Comparison of ENCODE assay signal across 8 mouse cellular contexts in the genomic region with DNA sequence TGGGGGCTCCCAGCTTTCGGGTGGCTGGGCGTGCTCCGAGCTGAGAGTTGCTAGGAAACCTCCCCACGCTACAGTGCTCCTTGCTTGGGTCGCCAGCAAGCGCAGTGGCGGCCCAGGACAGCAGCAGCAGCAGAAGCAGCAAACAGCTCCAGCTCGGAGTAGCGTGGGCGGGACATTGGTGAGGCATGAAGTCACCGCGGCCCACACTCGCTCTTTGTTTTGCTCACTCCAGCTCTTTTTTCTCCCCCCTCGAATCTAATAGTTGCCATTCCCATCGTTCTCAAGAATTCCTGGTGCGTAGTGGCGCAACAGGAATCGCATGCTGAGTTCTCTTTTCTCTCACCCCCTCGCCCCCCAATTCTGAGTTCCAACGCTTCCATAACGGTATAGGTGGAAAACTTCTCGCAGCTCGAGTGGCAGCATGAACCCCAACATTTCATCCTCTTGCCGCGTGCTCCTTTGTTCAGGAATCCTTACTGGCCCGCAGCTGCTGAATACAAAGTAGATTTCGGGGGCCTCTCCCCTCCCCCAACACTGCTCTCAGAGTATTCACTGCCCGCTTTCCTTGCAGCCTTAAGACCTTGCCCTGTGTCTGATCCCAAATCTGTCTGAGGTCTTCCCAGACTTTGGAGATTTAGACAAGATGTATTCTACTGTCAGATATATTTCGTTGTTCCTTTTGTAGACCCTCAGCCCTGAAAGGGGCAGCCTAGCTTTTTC. TPM values are rescaled to one million over a fixed set of nuclear protein-coding genes. Genes with fewer than 3 reads are reported as not detected.
DNase-seq lines count a peak whose midpoint lies in the region; ATAC-seq lines count a peak whose summit lies in the region.

A gene (minus strand): TSS at position 107 of the 720 bp plus-strand sequence.

- H3K4me3 ChIP-seq in intestine, embryonic 15.5 days (replicated peaks): peak within 1 kb of the TSS; percentile 61

- intact Hi-C loops in left cerebral cortex, postnatal 14 days (cut with DNase I): loop anchor here (5.0 to 10.0 kb wide), 2 partner anchors 216 to 708 kb away; a partner anchor contains a TSS

- no peak for DNase-seq in cerebellum, adult 11-12 months
- DNase-seq in embryo, embryonic 11 days: peak; percentile 90
- peak; percentile 57 to 79 for DNase-seq in gastrocnemius, postnatal 4 days (ENCODE audit: low spot score in 2 of 2)
- peak; percentile 82 to 90 for DNase-seq in left cerebral cortex, postnatal 14 days (ENCODE audit: low spot score in 2 of 2)
- DNase-seq in right cerebral cortex, postnatal 25 days: peak; percentile 37

- no peaks in the 10 kb centered on the region for H3K36me3 ChIP-seq in intestine, embryonic 15.5 days

- peak within 1 kb of the TSS; percentile 82 for H3K27ac ChIP-seq in intestine, embryonic 15.5 days

- H3K4me2 ChIP-seq in intestine, embryonic 15.5 days (replicated peaks): peak within 1 kb of the TSS; percentile 97

- H3K9ac ChIP-seq in intestine, embryonic 15.5 days: peak within 1 kb of the TSS; percentile 64

- H3K27me3 ChIP-seq in intestine, embryonic 15.5 days (replicated peaks): no peaks in the 10 kb centered on the region

- WGBS in intestine, embryonic 15.5 days: 3% methylated on average over 29 of the region's 29 CpGs

- peak; percentile 72; the same call in 1 of the 2 replicates for ATAC-seq in cerebellum, adult (ENCODE audit: insufficient number of reproducible peaks, low FRiP score, low TSS enrichment)
- ATAC-seq in intestine, embryonic 15.5 days: peak; percentile 95
- ATAC-seq in megakaryocyte, adult 5-6 weeks (ENCODE audit: poor library complexity, severe bottlenecking): peak; percentile 79

- no peaks in the 10 kb centered on the region for H3K4me1 ChIP-seq in intestine, embryonic 15.5 days (replicated peaks)

- H3K9me3 ChIP-seq in intestine, embryonic 15.5 days: no peaks in the 10 kb centered on the region

RNA-seq across cellular contexts. Expression of the gene that starts here (rescaled TPM):
- 1 to 10 TPM; 5.1 to 6.2 TPM for total RNA-seq in gastrocnemius, postnatal 4 days (2021)
- 2.5 and 2.6 TPM in 2 replicates for polyA plus RNA-seq in intestine, embryonic 15.5 days (2015; fragmentation: Nextera tagmentation; extraction: Ambion mirVana)
- 10 to 100 TPM; 37.7 to 38.1 TPM for total RNA-seq in left cerebral cortex, postnatal 14 days (2021)
- 0.02 TPM in 1 of 2 replicates, not detected in the other for total RNA-seq in megakaryocyte, adult 5-6 weeks (2015)
- not detected in 2 replicates for total RNA-seq in megakaryocyte, adult 5-6 weeks (2017)

Comparison
In these comparisons a context has a peak if more than half of its experiments do, and no peak if none do; other contexts are left out.
1. RNA of the gene that starts here (total RNA-seq): 37.7 to 38.1 TPM in left cerebral cortex, postnatal 14 days and 5.1 to 6.2 TPM in gastrocnemius, postnatal 4 days; 0.02 TPM in megakaryocyte, adult 5-6 weeks; every median in the first group is over 4 times any median in the second.
2. RNA of the gene that starts here (total RNA-seq): 37.7 to 38.1 TPM in left cerebral cortex, postnatal 14 days; 5.1 to 6.2 TPM in gastrocnemius, postnatal 4 days; every median in the first group is over 4 times any median in the second.
3. Peak in ATAC-seq in megakaryocyte, adult 5-6 weeks; RNA of the gene not detected or under 1 TPM.
4. Peak in every context shown above with its lines, with median percentiles within 50 percentile points of each other: ATAC-seq.